Mouse (Mus musculus) lung, postnatal 0 days (tissue): ENCODE data around the gene Gm20388.

Experiments used
- CTCF ChIP-seq: IDR thresholded peaks from 2 replicates; pipeline ENCODE4 v1.5.1; 2016; ENCODE audit warnings: antibody characterized with exemption, mild to moderate bottlenecking
- EP300 ChIP-seq: IDR thresholded peaks from 2 replicates; pipeline ENCODE4 v1.6.1; 2016; ENCODE audit warnings: antibody characterized with exemption, mild to moderate bottlenecking, control low read depth

- TF ChIP-seq CTCF (no peak), EP300 (no peak)
These were observed 1179.2 kb downstream of the Gm20388 start for GRCm38 (mm10) chr8:121089631-121090380.
